Mouse (Mus musculus): Measurements from ENCODE around the gene Zbtb42. TPM values are rescaled to one million over a fixed set of nuclear protein-coding genes. Genes with fewer than 3 reads are reported as not detected.

Gene Zbtb42
- total and polyA plus RNA-seq, 2 experiments from 2014 or later: 1.2 to 1.5 TPM

- Histone ChIP-seq H3K9ac (replicated peaks; ENCODE audit: low read length, poor library complexity, severe bottlenecking) (0 out of 2 replicates have a peak overlapping the region, but pooled peaks have one; percentile 73), H3K4me1 (ENCODE audit: insufficient read depth, low read length) (peaks cover 16% of the 10 kb centered on the region), H3K27me3 (ENCODE audit: insufficient read depth, low read length) (peaks cover 18% of the 10 kb centered on the region), H3K27ac (ENCODE audit: low read depth, low read length) (no peak overlapping the region; the same call in 1 of the 2 replicates), H3K36me3 (ENCODE audit: insufficient read depth, low read length) (peaks cover 10% of the 10 kb centered on the region; the same call in 1 of the 2 replicates), H3K4me3 (ENCODE audit: low read depth, low read length) (peak overlapping the region; percentile 57), H3K4me2 (ENCODE audit: low read depth, low read length, poor library complexity, severe bottlenecking) (peak overlapping the region; percentile 92), H3K9me3 (ENCODE audit: low read length) (no peaks in the 10 kb centered on the region)
- 15% methylated on average over 18 of the region's 18 CpGs for WGBS
- ATAC-seq (ENCODE audit: low FRiP score) (peak; percentile 36), DNase-seq (ENCODE audit: low spot score) (peak; percentile 93)
- TF ChIP-seq CTCF (IDR thresholded peaks at IDR 0.05): peak; percentile 94
Observed at GRCm38 (mm10) chr12:112675245-112676035, 3.2 kb upstream of the Zbtb42 start.

DNA sequence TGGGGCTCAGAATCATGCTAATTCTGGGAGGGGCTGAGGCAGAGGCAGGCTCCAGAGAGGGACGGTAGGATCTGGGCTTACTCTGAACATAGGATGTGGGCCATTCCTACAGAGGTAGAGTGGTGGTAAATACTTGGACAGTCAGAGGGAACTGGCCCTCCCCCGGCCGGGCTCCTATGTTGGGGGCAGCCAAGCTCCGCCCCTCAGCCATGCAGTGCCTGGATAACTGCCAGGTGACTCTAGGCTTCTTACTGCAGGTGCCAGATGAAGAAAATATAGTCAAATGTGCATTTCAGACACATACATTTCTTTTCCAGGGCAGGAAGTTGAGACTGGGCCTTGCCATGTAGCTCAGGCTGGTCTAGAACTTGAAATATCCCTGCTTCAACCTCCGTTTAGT is 1.6 kb upstream of the Zbtb42 start:
- no peak for TF ChIP-seq CTCF (IDR thresholded peaks at IDR 0.05)
- H3K4me2 ChIP-seq (ENCODE audit: low read depth, low read length, poor library complexity, severe bottlenecking): no peak overlapping the region
- no peaks in the 10 kb centered on the region for H3K9me3 ChIP-seq (ENCODE audit: low read length)
- DNase-seq (ENCODE audit: low spot score) (no peak), ATAC-seq (ENCODE audit: low FRiP score) (no peak)
- H3K36me3 ChIP-seq (ENCODE audit: insufficient read depth, low read length): no peaks in the 10 kb centered on the region
- H3K27ac ChIP-seq (ENCODE audit: low read depth, low read length): no peak overlapping the region
- peaks cover 28% of the 10 kb centered on the region for H3K27me3 ChIP-seq (ENCODE audit: insufficient read depth, low read length)
- WGBS: 58% methylated on average over 5 of the region's 5 CpGs
- peaks cover 8% of the 10 kb centered on the region for H3K4me1 ChIP-seq (ENCODE audit: insufficient read depth, low read length)
- no peak overlapping the region for H3K4me3 ChIP-seq (ENCODE audit: low read depth, low read length)
- H3K9ac ChIP-seq (replicated peaks; ENCODE audit: low read length, poor library complexity, severe bottlenecking): no peak overlapping the region

DNA sequence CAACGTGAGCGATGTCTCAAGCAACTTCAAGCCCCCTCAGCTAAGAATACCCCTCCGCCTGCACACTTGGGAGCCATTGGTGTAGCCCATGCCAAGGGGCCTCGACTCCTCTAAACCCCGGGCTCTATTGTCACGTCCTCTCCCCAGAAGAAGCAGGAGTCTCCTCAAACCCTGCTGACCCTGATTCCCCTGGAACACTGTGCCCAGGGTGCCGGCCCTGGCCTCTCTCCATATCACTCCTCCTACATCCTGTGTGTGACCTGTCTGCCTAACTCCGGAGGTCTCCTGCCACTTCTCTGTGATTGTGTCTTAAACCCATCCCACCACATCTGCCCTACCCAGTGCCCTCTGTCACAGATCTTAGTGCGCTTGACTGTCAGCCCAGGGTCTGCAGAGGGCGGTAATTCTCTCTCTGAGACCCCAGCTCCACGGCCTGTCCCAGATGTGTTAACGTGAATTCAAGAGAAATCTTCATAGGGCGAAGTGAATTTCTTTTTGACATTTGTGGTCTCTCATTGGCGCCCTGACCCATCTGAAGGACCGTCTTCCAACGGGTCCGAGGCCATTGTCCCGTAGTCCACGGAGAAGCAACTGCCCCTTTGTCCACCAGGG is 579 bp upstream of the Zbtb42 start:
- H3K9ac ChIP-seq (replicated peaks; ENCODE audit: low read length, poor library complexity, severe bottlenecking): peak overlapping the region; percentile 52; the same call in 1 of the 2 replicates
- H3K4me1 ChIP-seq (ENCODE audit: insufficient read depth, low read length): no peaks in the 10 kb centered on the region; the same call in 1 of the 2 replicates
- peak overlapping the region; percentile 45; the same call in 1 of the 2 replicates for H3K4me3 ChIP-seq (ENCODE audit: low read depth, low read length)
- DNase-seq (ENCODE audit: low spot score) (no peak), ATAC-seq (ENCODE audit: low FRiP score) (no peak)
- 22% methylated on average over 19 of the region's 19 CpGs for WGBS
- peak overlapping the region; percentile 91 for H3K4me2 ChIP-seq (ENCODE audit: low read depth, low read length, poor library complexity, severe bottlenecking)
- H3K27ac ChIP-seq (ENCODE audit: low read depth, low read length): no peak overlapping the region
- no peaks in the 10 kb centered on the region for H3K36me3 ChIP-seq (ENCODE audit: insufficient read depth, low read length)
- peak; percentile 36 for TF ChIP-seq CTCF (IDR thresholded peaks at IDR 0.05)
- no peaks in the 10 kb centered on the region for H3K9me3 ChIP-seq (ENCODE audit: low read length)
- peaks cover 28% of the 10 kb centered on the region for H3K27me3 ChIP-seq (ENCODE audit: insufficient read depth, low read length)

DNA sequence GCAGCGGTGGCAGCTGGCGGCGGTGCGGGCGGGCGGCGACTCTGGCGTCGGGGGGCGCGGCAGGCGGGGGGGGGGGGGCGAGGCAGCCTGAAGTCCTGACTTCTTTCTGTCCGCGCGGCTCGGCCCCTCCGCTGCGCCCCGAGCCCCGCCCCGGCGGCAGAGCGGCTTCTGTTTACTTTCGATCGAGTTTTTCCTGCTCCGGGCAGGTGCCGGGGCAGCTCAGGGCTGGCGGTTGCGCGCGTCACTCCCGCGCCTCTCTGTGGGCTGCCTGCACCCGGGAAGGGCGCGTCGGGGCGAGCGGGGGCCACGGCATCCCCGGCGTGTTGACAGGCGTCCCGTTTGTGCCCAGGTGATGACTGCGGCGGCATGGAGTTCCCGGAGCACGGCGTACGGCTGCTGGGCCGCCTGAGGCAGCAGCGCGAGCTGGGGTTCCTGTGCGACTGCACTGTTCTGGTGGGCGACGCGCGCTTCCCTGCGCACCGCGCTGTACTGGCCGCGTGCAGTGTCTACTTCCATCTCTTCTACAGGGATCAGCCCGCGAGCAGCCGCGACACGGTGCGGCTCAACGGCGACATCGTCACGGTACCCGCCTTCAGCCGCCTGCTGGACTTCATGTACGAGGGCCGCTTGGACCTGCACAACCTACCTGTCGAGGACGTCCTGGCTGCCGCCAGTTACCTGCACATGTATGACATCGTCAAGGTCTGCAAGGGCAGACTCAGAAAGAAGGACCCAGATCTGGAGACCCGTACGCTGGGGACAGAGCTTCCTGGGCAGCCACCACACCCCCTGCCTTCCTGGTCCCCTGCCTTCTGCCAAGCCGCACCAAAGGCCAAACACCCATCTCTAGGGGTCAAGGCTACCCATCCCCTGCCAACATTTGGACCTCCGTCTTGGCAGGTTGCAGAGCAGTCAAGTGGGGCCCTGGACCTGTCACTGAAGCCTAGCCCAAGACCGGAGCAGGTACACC is 684 bp downstream of the Zbtb42 start:
- H3K4me1 ChIP-seq (ENCODE audit: insufficient read depth, low read length): no peaks in the 10 kb centered on the region; the same call in 1 of the 2 replicates
- H3K27me3 ChIP-seq (ENCODE audit: insufficient read depth, low read length): peaks cover 28% of the 10 kb centered on the region
- no peak overlapping the region for H3K27ac ChIP-seq (ENCODE audit: low read depth, low read length)
- ATAC-seq (ENCODE audit: low FRiP score) (0 out of 2 replicates have a peak, but pooled peaks have one; percentile 12), DNase-seq (ENCODE audit: low spot score) (no peak)
- H3K9ac ChIP-seq (replicated peaks; ENCODE audit: low read length, poor library complexity, severe bottlenecking): peak overlapping the region; percentile 52
- H3K4me2 ChIP-seq (ENCODE audit: low read depth, low read length, poor library complexity, severe bottlenecking): peak overlapping the region; percentile 91
- peak; percentile 23; the same call in 1 of the 2 replicates for TF ChIP-seq CTCF (IDR thresholded peaks at IDR 0.05)
- H3K36me3 ChIP-seq (ENCODE audit: insufficient read depth, low read length): no peaks in the 10 kb centered on the region
- H3K9me3 ChIP-seq (ENCODE audit: low read length): no peaks in the 10 kb centered on the region
- H3K4me3 ChIP-seq (ENCODE audit: low read depth, low read length): peak overlapping the region; percentile 45
- 5% methylated on average over 66 of the region's 87 CpGs for WGBS

DNA sequence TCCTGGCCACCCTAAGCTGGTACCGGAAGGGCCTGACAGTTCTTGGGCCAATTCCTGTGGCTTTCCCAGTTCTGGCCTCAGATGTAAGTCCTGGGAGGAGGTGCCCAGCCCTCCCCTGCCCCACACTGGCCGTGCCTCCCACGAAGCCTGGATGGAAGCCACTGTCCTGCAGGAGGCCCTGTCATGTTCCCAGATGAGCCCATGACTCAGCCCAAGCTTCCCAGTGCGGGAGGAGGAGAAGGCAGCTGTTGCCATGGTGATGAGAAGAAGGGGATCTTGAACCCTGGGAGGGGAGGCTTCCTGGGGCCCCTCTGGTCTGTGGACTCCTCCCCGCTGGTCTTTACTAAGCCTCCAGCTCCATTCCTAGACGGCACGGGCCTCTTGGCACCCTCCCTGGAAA is 4.7 kb downstream of the Zbtb42 start:
- no peaks in the 10 kb centered on the region for H3K9me3 ChIP-seq (ENCODE audit: low read length)
- 30% methylated on average over 7 of the region's 7 CpGs for WGBS
- no peak overlapping the region for H3K27ac ChIP-seq (ENCODE audit: low read depth, low read length)
- H3K27me3 ChIP-seq (ENCODE audit: insufficient read depth, low read length): peaks cover 28% of the 10 kb centered on the region
- no peaks in the 10 kb centered on the region for H3K36me3 ChIP-seq (ENCODE audit: insufficient read depth, low read length)
- ATAC-seq (ENCODE audit: low FRiP score) (peak; percentile 17; the same call in 1 of the 2 replicates), DNase-seq (ENCODE audit: low spot score) (peak; percentile 54)
- H3K9ac ChIP-seq (replicated peaks; ENCODE audit: low read length, poor library complexity, severe bottlenecking): no peak overlapping the region
- TF ChIP-seq CTCF (IDR thresholded peaks at IDR 0.05): no peak
- H3K4me2 ChIP-seq (ENCODE audit: low read depth, low read length, poor library complexity, severe bottlenecking): no peak overlapping the region
- H3K4me1 ChIP-seq (ENCODE audit: insufficient read depth, low read length): no peaks in the 10 kb centered on the region
- no peak overlapping the region for H3K4me3 ChIP-seq (ENCODE audit: low read depth, low read length)

All from midbrain, postnatal 0 days (tissue).